Comparison of ENCODE assay signal across 7 mouse cellular contexts in genomic region chr17:26560526-26561289, GRCm38 (mm10). TPM values are rescaled to one million over a fixed set of nuclear protein-coding genes. Genes with fewer than 3 reads are reported as not detected.
DNase-seq lines count a peak whose midpoint lies in the region; ATAC-seq and TF ChIP-seq lines count a peak whose summit lies in the region.

No protein-coding gene starts in this region.

- H3K4me2 ChIP-seq in hindbrain, embryonic 16.5 days (ENCODE audit: low read length): peak overlapping the region; percentile 62
- H3K4me2 ChIP-seq in midbrain, embryonic 16.5 days (ENCODE audit: low read length): peak overlapping the region; percentile 90

- no peaks in the 10 kb centered on the region for H3K9me3 ChIP-seq in hindbrain, embryonic 16.5 days (ENCODE audit: control insufficient read depth, low read length)
- H3K9me3 ChIP-seq in midbrain, embryonic 16.5 days (replicated peaks; ENCODE audit: control insufficient read depth, low read length, poor library complexity, severe bottlenecking): no peaks in the 10 kb centered on the region

- H3K27me3 ChIP-seq in thymus, adult 2 months (ENCODE audit: control insufficient read depth, insufficient read depth, low read length): no peaks in the 10 kb centered on the region
- H3K27me3 ChIP-seq in hindbrain, embryonic 16.5 days (replicated peaks; ENCODE audit: control insufficient read depth, insufficient read depth, low read length): no peaks in the 10 kb centered on the region
- no peaks in the 10 kb centered on the region for H3K27me3 ChIP-seq in midbrain, embryonic 16.5 days (ENCODE audit: control insufficient read depth, insufficient read depth, low read depth, low read length)

- DNase-seq in thymus, adult 2 months: peak; percentile 12
- DNase-seq in thymus, adult 18-20 months: no peak
- DNase-seq in Muller cell, postnatal 12 days (ENCODE audit: inconsistent ontology term): no peak

- WGBS in thymus, adult 2 months: 21% methylated on average over 9 of the region's 9 CpGs
- WGBS in hindbrain, embryonic 16.5 days: 38% methylated on average over 9 of the region's 9 CpGs
- 30% methylated on average over 9 of the region's 9 CpGs for WGBS in midbrain, embryonic 16.5 days

- H3K4me3 ChIP-seq in thymus, adult 2 months (ENCODE audit: control insufficient read depth, insufficient read depth, low read length): peak overlapping the region; percentile 62
- H3K4me3 ChIP-seq in brown adipose tissue, adult 24 weeks (ENCODE audit: insufficient read depth, low read depth, low read length): peak overlapping the region; percentile 65
- H3K4me3 ChIP-seq in hindbrain, embryonic 16.5 days (ENCODE audit: low read length): peak overlapping the region; percentile 85
- H3K4me3 ChIP-seq in midbrain, embryonic 16.5 days (ENCODE audit: low read depth, low read length): peak overlapping the region; percentile 69

- peak; percentile 62 for ATAC-seq in hindbrain, embryonic 16.5 days
- ATAC-seq in midbrain, embryonic 16.5 days: peak; percentile 58
- no peak for ATAC-seq in monocyte, adult 5-6 weeks (replicated peaks; ENCODE audit: insufficient number of reproducible peaks, low FRiP score, low TSS enrichment, poor library complexity, severe bottlenecking)

- TF ChIP-seq CTCF in thymus, adult 2 months (IDR thresholded peaks at IDR 0.05; ENCODE audit: borderline replicate concordance, control insufficient read depth, extremely low read depth, insufficient read depth, low read length, poor library complexity): no peak

- H3K9ac ChIP-seq in hindbrain, embryonic 16.5 days (ENCODE audit: low read depth, low read length): peak overlapping the region; percentile 87
- H3K9ac ChIP-seq in midbrain, embryonic 16.5 days (ENCODE audit: low read depth, low read length): peak overlapping the region; percentile 90

- peaks cover 22% of the 10 kb centered on the region for H3K4me1 ChIP-seq in thymus, adult 2 months (replicated peaks; ENCODE audit: control insufficient read depth, insufficient read depth, low read length)
- H3K4me1 ChIP-seq in brown adipose tissue, adult 24 weeks (ENCODE audit: control insufficient read depth, insufficient read depth, insufficient read length, low read length): peaks cover 15% of the 10 kb centered on the region
- H3K4me1 ChIP-seq in hindbrain, embryonic 16.5 days (ENCODE audit: control insufficient read depth, insufficient read depth, low read depth, low read length): peaks cover 23% of the 10 kb centered on the region
- H3K4me1 ChIP-seq in midbrain, embryonic 16.5 days (ENCODE audit: control insufficient read depth, insufficient read depth, low read length): peaks cover 23% of the 10 kb centered on the region

- TF ChIP-seq POLR2A in thymus, adult 2 months (IDR thresholded peaks at IDR 0.05; ENCODE audit: control insufficient read depth, extremely low read depth, insufficient read depth, low read length, poor library complexity): no peak

- H3K27ac ChIP-seq in thymus, adult 2 months (ENCODE audit: control insufficient read depth, insufficient read depth, low read length): peak overlapping the region; percentile 27; the same call in 1 of the 2 replicates
- H3K27ac ChIP-seq in brown adipose tissue, adult 24 weeks (replicated peaks; ENCODE audit: low read depth, low read length): peak overlapping the region; percentile 90
- peak overlapping the region; percentile 84 for H3K27ac ChIP-seq in hindbrain, embryonic 16.5 days (ENCODE audit: low read depth, low read length)
- peak overlapping the region; percentile 81 for H3K27ac ChIP-seq in midbrain, embryonic 16.5 days (ENCODE audit: low read length)

- no peaks in the 10 kb centered on the region for H3K36me3 ChIP-seq in thymus, adult 2 months (ENCODE audit: control insufficient read depth, insufficient read depth, low read length)
- H3K36me3 ChIP-seq in hindbrain, embryonic 16.5 days (ENCODE audit: control insufficient read depth, insufficient read depth, low read length): 0 out of 2 replicates have a peak, but pooled peaks cover 4% of the 10 kb centered on the region
- peaks cover 12% of the 10 kb centered on the region for H3K36me3 ChIP-seq in midbrain, embryonic 16.5 days (ENCODE audit: control insufficient read depth, insufficient read depth, low read length)

RNA-seq across cellular contexts. Expression of gene Ergic1, which starts 0.6 kb away (rescaled TPM):
- polyA plus RNA-seq in thymus, adult 2 months (2012; rRNA removed): 80.2 and 86.3 TPM in 2 replicates
- 124 and 179 TPM in 2 replicates for polyA plus RNA-seq in brown adipose tissue, adult 24 weeks (2012; ENCODE audit: insufficient read depth, insufficient read length, missing spikeins)
- 97.0 and 106 TPM in 2 replicates for polyA plus RNA-seq in hindbrain, embryonic 16.5 days (2015; fragmentation: Nextera tagmentation; extraction: Ambion mirVana)
- 102 and 103 TPM in 2 replicates for polyA plus RNA-seq in midbrain, embryonic 16.5 days (2015; fragmentation: Nextera tagmentation; extraction: Ambion mirVana)
- total RNA-seq in monocyte, adult 5-6 weeks (2017): 16.0 to 20.2 TPM (median 17.6 TPM) in 3 replicates

RNA-seq across cellular contexts. Expression of gene Dusp1, which starts 1.2 kb away (rescaled TPM):
- polyA plus RNA-seq in thymus, adult 2 months (2012; rRNA removed): 53.8 and 59.3 TPM in 2 replicates
- polyA plus RNA-seq in brown adipose tissue, adult 24 weeks (2012; ENCODE audit: insufficient read depth, insufficient read length, missing spikeins): 44.4 and 326 TPM in 2 replicates
- 27.1 and 29.0 TPM in 2 replicates for polyA plus RNA-seq in hindbrain, embryonic 16.5 days (2015; fragmentation: Nextera tagmentation; extraction: Ambion mirVana)
- polyA plus RNA-seq in midbrain, embryonic 16.5 days (2015; fragmentation: Nextera tagmentation; extraction: Ambion mirVana): 33.4 and 35.1 TPM in 2 replicates
- 146 to 413 TPM (median 198 TPM) in 3 replicates for total RNA-seq in monocyte, adult 5-6 weeks (2017)

Comparison
In these comparisons a context has a peak if more than half of its experiments do, and no peak if none do; other contexts are left out.
1. H3K27ac ChIP-seq: peak in every context shown above with its lines; median percentile 90 in brown adipose tissue, adult 24 weeks; 84 in hindbrain, embryonic 16.5 days; 81 in midbrain, embryonic 16.5 days; 27 in thymus, adult 2 months.